Mouse (Mus musculus) liver, embryonic 14.5 days (tissue): ENCODE results near the gene Slc1a1.

Experiments
- CTCF ChIP-seq: IDR thresholded peaks from 2 replicates; pipeline ENCODE4 v1.5.1; 2016; ENCODE audit warnings: antibody characterized with exemption, low read depth, control low read depth
- EP300 ChIP-seq: IDR thresholded peaks from 2 replicates; pipeline ENCODE4 v1.6.1; 2016; ENCODE audit warnings: antibody characterized with exemption, low read depth

- TF ChIP-seq CTCF (no peak), EP300 (no peak)
Measured at GRCm38 (mm10) chr19:28832605-28833004, 2.2 kb upstream of the Slc1a1 start.
